Mouse (Mus musculus): ENCODE results near the gene Ppy. TPM values are rescaled to one million over a fixed set of nuclear protein-coding genes. Genes with fewer than 3 reads are reported as not detected.

Gene Ppy
- polyA plus RNA-seq, 1 experiment from 2014 or later = not detected

GRCm38 (mm10) chr11:102061236-102061940 lies 39.7 kb downstream of the Ppy start:
- 4% methylated on average over 23 of the region's 23 CpGs for WGBS

DNA sequence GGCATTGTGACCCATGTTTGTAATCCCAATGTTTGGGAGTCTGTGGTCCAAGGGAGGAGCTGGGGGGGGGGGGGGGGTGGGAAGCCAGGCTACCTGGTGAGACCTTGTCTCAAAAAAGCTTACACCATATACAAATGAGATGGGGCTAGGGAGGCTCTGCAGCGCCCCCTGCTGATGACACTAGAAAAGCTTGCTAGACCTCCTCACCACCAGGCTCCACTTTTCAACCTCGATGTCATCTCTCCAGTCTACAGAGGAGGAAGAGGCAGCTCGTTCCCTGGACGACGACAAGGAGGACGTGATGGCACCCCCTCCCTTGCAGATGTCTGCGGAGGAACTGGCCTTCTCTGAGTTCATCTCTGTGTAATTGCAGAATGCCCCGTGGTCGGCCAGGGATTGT lies 47.3 kb downstream of the Ppy start:
- 25% methylated on average over 9 of the region's 9 CpGs for WGBS

More at GRCm38 (mm10) chr11:102061236-102061940, 39.7 kb downstream of the Ppy start:
- H3K4me3 ChIP-seq = peak overlapping the region; percentile 46
- peak; percentile 76 for ATAC-seq (replicated peaks)
- peaks cover 21% of the 10 kb centered on the region; the same call in 1 of the 2 replicates for H3K36me3 ChIP-seq (replicated peaks)
- 0 out of 2 replicates have a peak, but pooled peaks cover 5% of the 10 kb centered on the region for H3K27me3 ChIP-seq (replicated peaks)
- H3K9ac ChIP-seq = peak overlapping the region; percentile 62
- no peaks in the 10 kb centered on the region for H3K9me3 ChIP-seq
- H3K27ac ChIP-seq = no peak overlapping the region
- H3K4me2 ChIP-seq = peak overlapping the region; percentile 89
- peaks cover 3% of the 10 kb centered on the region; the same call in 1 of the 2 replicates for H3K4me1 ChIP-seq

GRCm38 (mm10) chr11:102053183-102053582 lies 47.9 kb downstream of the Ppy start:
- H3K4me2 ChIP-seq = no peak overlapping the region
- no peak overlapping the region for H3K9ac ChIP-seq
- 84% methylated on average over 7 of the region's 7 CpGs for WGBS
- ATAC-seq (replicated peaks) = no peak
- no peaks in the 10 kb centered on the region for H3K36me3 ChIP-seq (replicated peaks)
- no peaks in the 10 kb centered on the region for H3K27me3 ChIP-seq (replicated peaks)
- no peak overlapping the region for H3K27ac ChIP-seq
- H3K9me3 ChIP-seq = no peaks in the 10 kb centered on the region
- H3K4me1 ChIP-seq = no peaks in the 10 kb centered on the region
- H3K4me3 ChIP-seq = no peak overlapping the region

More for the DNA sequence above, 47.3 kb downstream of the Ppy start:
- Histone ChIP-seq H3K36me3 (replicated peaks) (peaks cover 5% of the 10 kb centered on the region; the same call in 1 of the 2 replicates), H3K27me3 (replicated peaks) (no peaks in the 10 kb centered on the region), H3K4me1 (no peaks in the 10 kb centered on the region), H3K9ac (no peak overlapping the region), H3K9me3 (no peaks in the 10 kb centered on the region), H3K4me2 (no peak overlapping the region), H3K27ac (no peak overlapping the region), H3K4me3 (no peak overlapping the region)
- no peak for ATAC-seq (replicated peaks)

DNA sequence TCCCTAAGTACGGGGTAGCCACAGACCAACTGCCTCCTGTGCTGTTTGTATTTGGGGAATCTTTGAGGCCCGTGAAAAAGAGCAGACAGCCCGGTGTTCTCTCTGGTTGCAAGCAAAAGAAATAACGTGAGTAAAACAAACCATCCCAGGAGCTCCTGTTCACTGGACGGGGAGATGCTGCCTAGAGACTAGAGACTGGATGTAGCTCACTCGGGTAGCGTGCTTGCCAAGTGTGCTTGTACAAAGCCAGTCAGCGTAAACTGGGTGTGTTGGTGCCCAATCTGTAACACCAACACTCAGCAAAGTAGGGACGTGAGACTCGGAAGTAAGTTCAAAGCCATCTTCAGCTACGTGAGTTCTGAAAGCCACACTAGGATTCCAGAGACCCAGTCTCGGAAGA lies 48.4 kb downstream of the Ppy start:
- 79% methylated on average over 12 of the region's 12 CpGs for WGBS
- no peak overlapping the region for H3K9ac ChIP-seq

DNA sequence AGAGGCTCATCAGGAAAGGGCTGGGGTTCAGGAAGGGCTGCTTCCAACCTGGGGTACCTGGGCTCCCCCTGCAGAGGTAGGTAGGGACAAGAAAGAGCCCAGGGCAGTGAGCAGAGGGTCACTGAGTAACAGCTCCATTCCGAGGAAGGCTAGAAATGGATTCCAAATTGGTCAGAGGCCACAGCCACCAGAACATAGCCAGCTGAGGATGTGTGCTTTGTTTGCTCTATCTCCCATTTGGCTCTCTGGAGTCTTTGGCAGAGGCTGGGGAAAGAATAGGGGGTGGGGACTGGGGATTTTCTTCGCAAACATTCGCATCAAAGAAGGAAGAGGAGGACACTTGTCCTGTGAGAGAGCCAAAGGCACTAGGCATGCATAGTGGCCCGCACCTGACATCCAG lies 49.2 kb downstream of the Ppy start:
- Histone ChIP-seq H3K27ac (no peak overlapping the region), H3K9ac (no peak overlapping the region), H3K4me3 (no peak overlapping the region), H3K4me2 (no peak overlapping the region), H3K9me3 (no peaks in the 10 kb centered on the region), H3K4me1 (no peaks in the 10 kb centered on the region), H3K36me3 (replicated peaks) (no peaks in the 10 kb centered on the region), H3K27me3 (replicated peaks) (no peaks in the 10 kb centered on the region)
- 41% methylated on average over 4 of the region's 4 CpGs for WGBS
- ATAC-seq (replicated peaks) = no peak

More for the DNA sequence above, 48.4 kb downstream of the Ppy start:
- ATAC-seq (replicated peaks) = no peak
- H3K4me3 ChIP-seq = no peak overlapping the region
- H3K4me1 ChIP-seq = no peaks in the 10 kb centered on the region
- no peak overlapping the region for H3K4me2 ChIP-seq
- H3K27ac ChIP-seq = no peak overlapping the region
- H3K36me3 ChIP-seq (replicated peaks) = no peaks in the 10 kb centered on the region
- H3K9me3 ChIP-seq = no peaks in the 10 kb centered on the region
- no peaks in the 10 kb centered on the region for H3K27me3 ChIP-seq (replicated peaks)

GRCm38 (mm10) chr11:102051541-102051940 lies 49.6 kb downstream of the Ppy start:
- Histone ChIP-seq H3K4me2 (no peak overlapping the region), H3K4me3 (no peak overlapping the region), H3K36me3 (replicated peaks) (no peaks in the 10 kb centered on the region), H3K9me3 (no peaks in the 10 kb centered on the region), H3K27me3 (replicated peaks) (no peaks in the 10 kb centered on the region), H3K4me1 (no peaks in the 10 kb centered on the region), H3K27ac (no peak overlapping the region), H3K9ac (no peak overlapping the region)
- no peak for ATAC-seq (replicated peaks)
- WGBS = 72% methylated on average over 4 of the region's 4 CpGs

Other genes starting within 250 kb of the Ppy start
- 0.57 and 0.75 TPM in 2 replicates for gene Meox1, start 206.9 kb downstream of the Ppy start, polyA plus RNA-seq (2015; fragmentation: Nextera tagmentation; extraction: Ambion mirVana)
- not detected in 2 replicates for gene Sost, start 134.3 kb downstream of the Ppy start, polyA plus RNA-seq (2015; fragmentation: Nextera tagmentation; extraction: Ambion mirVana)
- gene Cfap97d1, start 117.0 kb downstream of the Ppy start, polyA plus RNA-seq (2015; fragmentation: Nextera tagmentation; extraction: Ambion mirVana) = not detected in 2 replicates
- 21.7 and 22.2 TPM in 2 replicates for gene Dusp3, start 114.3 kb downstream of the Ppy start, polyA plus RNA-seq (2015; fragmentation: Nextera tagmentation; extraction: Ambion mirVana)
- 60.1 and 62.9 TPM in 2 replicates for gene Mpp3, start 72.9 kb downstream of the Ppy start, polyA plus RNA-seq (2015; fragmentation: Nextera tagmentation; extraction: Ambion mirVana)
- 0.31 and 0.43 TPM in 2 replicates for gene Cd300lg, start 59.8 kb downstream of the Ppy start, polyA plus RNA-seq (2015; fragmentation: Nextera tagmentation; extraction: Ambion mirVana)
- 33.4 and 36.4 TPM in 2 replicates for gene Mpp2, start 12.8 kb downstream of the Ppy start, polyA plus RNA-seq (2015; fragmentation: Nextera tagmentation; extraction: Ambion mirVana)
- not detected in 2 replicates for gene Pyy, start 6.5 kb upstream of the Ppy start, polyA plus RNA-seq (2015; fragmentation: Nextera tagmentation; extraction: Ambion mirVana)
- 0.10 and 0.30 TPM in 2 replicates for gene Nags, start 44.2 kb upstream of the Ppy start, polyA plus RNA-seq (2015; fragmentation: Nextera tagmentation; extraction: Ambion mirVana)
- gene Tmem101, start 55.1 kb upstream of the Ppy start, polyA plus RNA-seq (2015; fragmentation: Nextera tagmentation; extraction: Ambion mirVana) = 45.3 and 46.5 TPM in 2 replicates
- gene Lsm12, start 84.0 kb upstream of the Ppy start, polyA plus RNA-seq (2015; fragmentation: Nextera tagmentation; extraction: Ambion mirVana) = 111 and 118 TPM in 2 replicates
- gene G6pc3, start 88.3 kb upstream of the Ppy start, polyA plus RNA-seq (2015; fragmentation: Nextera tagmentation; extraction: Ambion mirVana) = 38.6 and 43.3 TPM in 2 replicates
- 90.3 and 105 TPM in 2 replicates for gene Hdac5, start 128.8 kb upstream of the Ppy start, polyA plus RNA-seq (2015; fragmentation: Nextera tagmentation; extraction: Ambion mirVana)
- gene BC030867, start 147.6 kb upstream of the Ppy start, polyA plus RNA-seq (2015; fragmentation: Nextera tagmentation; extraction: Ambion mirVana) = 2.2 and 2.5 TPM in 2 replicates
- 0.05 TPM in 1 of 2 replicates, not detected in the other for gene Asb16, start 167.4 kb upstream of the Ppy start, polyA plus RNA-seq (2015; fragmentation: Nextera tagmentation; extraction: Ambion mirVana)
- 82.3 and 84.4 TPM in 2 replicates for gene Tmub2, start 183.6 kb upstream of the Ppy start, polyA plus RNA-seq (2015; fragmentation: Nextera tagmentation; extraction: Ambion mirVana)
- gene Atxn7l3, start 195.3 kb upstream of the Ppy start, polyA plus RNA-seq (2015; fragmentation: Nextera tagmentation; extraction: Ambion mirVana) = 31.6 and 31.8 TPM in 2 replicates
- 82.8 and 83.9 TPM in 2 replicates for gene Ubtf, start 218.4 kb upstream of the Ppy start, polyA plus RNA-seq (2015; fragmentation: Nextera tagmentation; extraction: Ambion mirVana)